Mouse (Mus musculus) cortical plate, adult 2 months (tissue): ENCODE measurements around the gene Ogfr. TPM values are rescaled to one million over a fixed set of nuclear protein-coding genes. Genes with fewer than 3 reads are reported as not detected.
A peak's percentile ranks its signal among the peaks of the same experiment; 100 is the strongest.

ENCODE experiments used
- H3K27ac ChIP-seq: fragments of 200-500 bp; 2 replicates; pipeline ENCODE4 v1.5.1; 2012; ENCODE audit warnings: low read length, control low read depth, inconsistent platforms; ENCODE audit not compliant: insufficient read depth
- H3K4me1 ChIP-seq: fragments of 200-500 bp; 2 replicates; pipeline ENCODE4 v1.6.1; 2011; ENCODE audit warnings: low read length; ENCODE audit not compliant: control insufficient read depth, insufficient read depth
- H3K4me3 ChIP-seq: fragments of 200-500 bp; 2 replicates; pipeline ENCODE4 v1.5.1; 2011; ENCODE audit warnings: mild to moderate bottlenecking, low read length, control low read depth; ENCODE audit not compliant: insufficient read depth
- CTCF ChIP-seq: fragments of 200-500 bp; IDR thresholded peaks from 2 replicates; pipeline ENCODE4 v1.5.1; 2011; ENCODE audit warnings: mild to moderate bottlenecking, control low read depth, low read length; ENCODE audit not compliant: insufficient read depth; ENCODE audit errors: extremely low read depth
- POLR2A ChIP-seq: fragments of 200-500 bp; IDR thresholded peaks from 2 replicates; pipeline ENCODE4 v1.6.1; 2011; ENCODE audit warnings: mild to moderate bottlenecking, low read length, control low read depth; ENCODE audit not compliant: insufficient read depth; ENCODE audit errors: extremely low read depth
- polyA plus RNA-seq: library from polyadenylated mRNA; depleted of rRNA; stranded (reverse); fragments of >200 nt; gene quantifications from 2 replicates; pipeline ENCODE4 v1.2.3, GENCODE M21; 2012; rRNA removed

The Ogfr gene
- polyA plus RNA-seq: 38.5 and 39.1 TPM in 2 replicates

DNA sequence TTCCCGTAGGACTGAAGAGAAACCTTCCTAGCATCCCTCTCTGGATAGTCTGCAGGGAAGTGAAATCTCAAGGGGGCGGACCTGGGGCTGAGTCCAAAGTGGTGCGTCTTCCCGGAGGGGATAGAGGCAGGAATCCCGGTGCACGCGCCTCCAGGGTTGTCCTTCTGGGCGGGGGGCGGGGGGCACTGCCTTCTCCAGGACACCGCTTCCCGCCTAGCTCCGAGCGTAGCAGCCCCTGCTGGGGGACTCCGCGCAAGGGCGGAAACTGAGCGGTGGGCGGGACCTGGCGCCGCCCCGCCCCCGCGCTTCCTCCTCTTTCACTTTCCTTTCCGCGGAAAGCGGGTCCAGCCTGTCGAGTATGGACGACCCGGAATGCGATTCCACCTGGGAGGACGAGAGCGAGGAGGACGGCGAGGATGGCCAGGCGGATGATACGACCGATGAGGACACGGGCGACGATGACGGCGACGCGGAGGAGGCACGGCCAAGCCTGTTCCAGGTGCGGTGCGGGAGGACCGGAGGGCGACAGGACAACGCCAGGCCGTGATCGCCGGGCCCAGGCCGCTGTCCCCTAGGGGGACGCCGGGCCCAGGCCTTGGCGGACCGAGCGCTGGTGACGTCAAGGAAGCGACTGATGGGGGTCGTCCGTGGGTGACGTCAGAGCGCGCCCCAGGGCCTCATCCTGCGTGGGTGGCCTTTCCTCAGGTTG, at the start of gene Ogfr:
TSS of gene Ogfr (plus strand) at position 123 of the 709 bp plus-strand sequence.
- Histone ChIP-seq H3K27ac (peak within 1 kb of the TSS; percentile 100), H3K4me1 (no peaks in the 10 kb centered on the region; the same call in 1 of the 2 replicates), H3K4me3 (peak within 1 kb of the TSS; percentile 98)
- no peak for TF ChIP-seq CTCF
- peak; percentile 65; the same call in 1 of the 2 replicates for TF ChIP-seq POLR2A

DNA sequence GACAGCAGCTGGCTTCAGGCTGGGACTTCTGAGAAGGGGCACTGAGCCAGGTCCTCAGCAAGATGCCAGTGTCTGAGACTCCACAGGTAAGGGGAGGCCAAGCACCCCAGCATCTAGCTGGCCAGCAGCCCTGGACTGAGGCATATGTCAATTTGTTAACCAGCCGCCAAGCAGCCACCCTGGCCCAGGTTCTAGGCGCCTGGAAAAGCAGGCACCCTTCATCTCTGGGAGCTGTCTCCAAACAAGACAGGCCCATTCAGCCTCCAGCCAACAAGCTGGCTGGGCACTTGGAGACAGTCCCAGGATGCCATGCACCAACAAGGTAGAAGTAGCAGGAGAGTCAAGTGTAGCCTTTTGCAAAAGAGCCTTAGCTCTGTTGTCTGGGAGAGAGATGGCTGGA, 45.4 kb upstream of the Ogfr start:
- no peak overlapping the region for H3K27ac ChIP-seq
- H3K4me3 ChIP-seq: no peak overlapping the region
- H3K4me1 ChIP-seq: peaks cover 2% of the 10 kb centered on the region; the same call in 1 of the 2 replicates
- TF ChIP-seq CTCF (no peak), POLR2A (no peak)

DNA sequence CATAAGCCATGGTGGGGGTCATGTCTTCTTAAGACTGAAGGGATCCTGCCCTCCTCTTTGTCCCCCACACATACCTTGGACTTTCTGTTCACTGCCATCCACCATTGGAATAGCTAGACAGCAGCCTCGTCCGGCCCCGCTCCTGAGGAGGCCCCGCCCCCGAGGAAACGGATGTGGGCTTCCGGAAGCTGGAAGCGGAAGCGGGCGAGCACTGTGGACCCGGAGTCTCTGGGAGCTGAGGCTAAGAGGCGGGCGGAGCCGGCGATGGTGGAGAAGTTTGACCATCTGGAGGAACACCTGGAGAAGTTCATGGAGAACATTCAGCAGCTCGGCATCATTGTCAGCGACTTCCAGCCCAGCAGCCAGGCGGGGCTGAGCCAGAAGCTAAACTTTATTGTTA, 44.0 kb upstream of the Ogfr start:
- H3K27ac ChIP-seq: no peak overlapping the region
- TF ChIP-seq CTCF (no peak), POLR2A (no peak)
- peaks cover 2% of the 10 kb centered on the region; the same call in 1 of the 2 replicates for H3K4me1 ChIP-seq
- no peak overlapping the region for H3K4me3 ChIP-seq

DNA sequence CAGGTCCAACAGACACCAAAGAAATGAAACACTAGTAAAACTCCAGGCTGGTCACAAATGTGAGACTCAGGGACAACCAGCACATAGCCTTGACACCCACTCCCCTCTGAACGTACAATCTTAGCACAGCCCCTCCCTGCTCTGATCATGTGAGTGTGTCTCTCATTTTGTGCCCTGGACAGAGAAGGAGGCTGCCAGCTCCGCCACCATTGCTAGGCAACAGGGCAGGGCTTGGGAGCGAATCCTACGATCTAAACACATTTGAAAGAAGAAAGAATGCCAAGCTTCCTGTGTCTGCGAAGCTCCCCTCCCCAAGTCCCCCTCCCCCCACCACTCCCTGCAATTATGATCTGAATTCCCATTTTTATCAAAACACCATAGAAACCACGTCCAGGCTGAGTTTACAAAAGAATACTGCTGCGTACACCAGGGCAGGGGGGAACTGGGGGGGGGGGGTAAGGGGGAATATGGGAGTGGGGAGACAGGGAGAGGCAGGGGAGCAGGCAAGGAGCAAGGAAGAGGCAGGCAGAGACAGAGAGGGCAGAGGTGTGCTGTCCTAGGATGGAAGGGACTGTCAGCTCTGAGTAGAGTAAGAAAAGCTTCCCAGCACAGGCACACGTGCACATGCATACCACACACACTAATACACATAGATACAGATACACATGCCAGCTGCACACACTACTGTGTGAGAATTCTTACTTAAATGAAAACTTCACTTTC, 41.5 kb upstream of the Ogfr start:
- TF ChIP-seq POLR2A (no peak), CTCF (no peak)
- H3K4me3 ChIP-seq: no peak overlapping the region
- H3K4me1 ChIP-seq: peaks cover 2% of the 10 kb centered on the region; the same call in 1 of the 2 replicates
- no peak overlapping the region for H3K27ac ChIP-seq

DNA sequence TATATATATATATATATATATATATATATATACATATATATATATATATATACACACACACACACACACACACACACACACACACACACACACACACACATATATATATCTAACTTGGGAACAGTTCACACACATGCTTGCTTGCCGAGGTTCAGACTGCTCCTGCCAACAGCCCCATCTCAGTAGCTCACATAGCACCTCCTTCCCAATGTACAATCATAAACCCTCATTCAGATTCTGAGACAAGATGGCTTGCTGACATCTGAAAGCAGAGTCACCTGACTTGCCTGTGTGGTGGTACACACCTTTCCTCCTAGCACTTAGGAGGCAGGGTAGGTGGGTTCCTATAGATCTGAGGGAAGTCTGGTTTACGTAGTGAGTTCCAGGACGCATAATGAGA, 36.7 kb upstream of the Ogfr start:
- H3K4me1 ChIP-seq: no peaks in the 10 kb centered on the region
- TF ChIP-seq POLR2A: no peak
- TF ChIP-seq CTCF: no peak
- no peak overlapping the region for H3K27ac ChIP-seq
- no peak overlapping the region for H3K4me3 ChIP-seq

DNA sequence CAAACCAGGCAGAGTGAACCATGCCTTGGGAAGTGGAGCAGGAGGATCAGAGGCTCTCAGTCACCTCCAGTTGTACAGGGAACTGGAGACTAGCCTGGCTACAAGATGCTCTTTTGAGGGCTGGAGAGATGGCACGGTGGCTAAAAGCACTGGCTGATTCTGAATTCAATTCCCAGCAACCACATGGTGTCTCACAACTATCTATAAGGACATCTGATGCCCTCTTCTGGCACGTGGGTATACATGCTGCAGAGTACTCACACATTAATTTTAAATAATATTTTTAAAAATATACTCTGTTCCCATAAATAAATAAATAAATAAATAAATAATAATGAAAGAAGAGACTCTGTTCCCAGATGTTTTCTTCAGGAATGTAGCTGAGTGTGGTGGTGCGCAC, 33.8 kb upstream of the Ogfr start:
- TF ChIP-seq CTCF (peak; percentile 25; the same call in 1 of the 2 replicates), POLR2A (no peak)

DNA sequence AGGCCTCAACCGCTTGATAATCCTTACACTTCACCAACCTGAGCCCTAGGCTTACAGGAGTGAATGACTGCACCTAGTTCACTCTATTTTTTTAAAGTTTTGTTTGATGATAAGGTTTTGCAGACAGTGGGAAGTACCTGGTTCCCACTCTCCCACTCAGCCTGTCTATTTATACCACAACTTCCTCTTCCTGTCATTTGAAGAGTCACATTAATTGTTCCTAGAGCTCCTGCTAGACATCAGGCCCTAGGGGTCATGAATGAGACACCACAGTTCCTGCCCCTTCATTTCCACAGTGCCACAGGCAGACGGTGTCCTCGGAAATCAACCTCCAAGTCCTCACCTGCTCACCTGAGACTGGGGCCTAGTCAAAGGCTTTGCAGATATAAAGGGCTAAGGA, 32.6 kb upstream of the Ogfr start:
- no peak for TF ChIP-seq CTCF
- TF ChIP-seq POLR2A: no peak
- no peaks in the 10 kb centered on the region for H3K4me1 ChIP-seq
- H3K27ac ChIP-seq: no peak overlapping the region
- H3K4me3 ChIP-seq: no peak overlapping the region

More for the DNA sequence above, 33.8 kb upstream of the Ogfr start:
- Histone ChIP-seq H3K4me1 (no peaks in the 10 kb centered on the region), H3K27ac (no peak overlapping the region), H3K4me3 (no peak overlapping the region)

DNA sequence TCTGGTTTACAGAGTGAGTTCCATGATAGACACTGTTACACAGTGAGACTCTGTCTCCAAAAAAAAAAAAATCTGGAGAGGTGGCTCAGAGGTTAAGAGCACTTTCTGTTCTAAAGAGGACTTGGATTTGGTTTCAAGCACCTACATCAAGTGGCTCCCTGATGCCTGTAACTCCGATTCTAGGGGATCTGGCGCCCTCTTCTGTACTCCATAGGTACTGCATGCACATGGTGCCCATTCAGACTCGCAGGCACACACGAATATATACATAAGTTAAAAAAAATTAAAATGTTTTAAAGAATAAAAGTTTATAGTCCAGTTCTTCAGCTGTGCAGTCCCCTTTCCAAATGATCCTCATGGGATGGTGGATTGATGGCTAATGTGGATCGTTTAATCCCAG, 28.8 kb upstream of the Ogfr start:
- H3K4me1 ChIP-seq: no peaks in the 10 kb centered on the region
- no peak overlapping the region for H3K4me3 ChIP-seq
- TF ChIP-seq CTCF (peak; percentile 49), POLR2A (no peak)
- no peak overlapping the region for H3K27ac ChIP-seq

DNA sequence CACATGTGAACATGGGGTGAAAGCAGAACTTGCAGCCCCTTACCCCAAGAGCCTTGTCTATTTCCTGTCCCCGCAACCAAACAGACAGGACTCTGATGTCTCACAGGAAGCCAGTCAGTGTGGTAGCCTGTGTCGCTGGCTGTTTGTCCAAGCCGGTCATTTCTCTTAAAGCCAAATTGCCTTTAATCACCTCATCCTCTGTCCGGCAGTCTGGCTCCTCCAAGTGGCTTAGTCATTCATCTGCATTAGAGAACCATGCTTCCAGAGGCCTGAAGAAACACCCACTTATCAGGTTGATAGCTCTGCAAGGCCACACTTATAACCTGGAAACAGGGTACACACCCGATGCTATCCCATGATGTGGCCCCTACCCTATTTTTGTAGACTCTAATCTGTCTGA, 26.9 kb upstream of the Ogfr start:
- TF ChIP-seq CTCF: peak; percentile 20; the same call in 1 of the 2 replicates
- TF ChIP-seq POLR2A: no peak
- no peak overlapping the region for H3K27ac ChIP-seq
- H3K4me1 ChIP-seq: no peaks in the 10 kb centered on the region
- no peak overlapping the region for H3K4me3 ChIP-seq

DNA sequence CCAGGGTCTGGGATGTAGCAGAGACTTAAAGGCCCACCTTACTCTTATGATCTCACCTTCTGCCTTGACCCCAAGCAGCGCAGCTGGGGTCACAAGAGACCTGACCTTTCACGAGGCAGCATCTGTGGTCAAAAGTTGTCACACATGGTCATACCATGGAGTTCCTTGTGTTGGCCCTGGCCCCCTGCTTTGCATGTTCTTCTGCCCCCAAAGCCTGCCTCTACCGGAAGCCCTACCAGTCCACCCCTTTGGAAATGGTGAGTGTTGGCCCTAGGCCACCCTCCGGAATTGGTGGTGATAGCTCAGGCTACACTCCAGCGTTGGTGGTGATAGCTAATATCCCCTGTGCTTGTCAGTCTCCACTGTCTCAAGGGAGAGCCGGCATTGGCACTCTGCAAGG, 25.7 kb upstream of the Ogfr start:
- H3K27ac ChIP-seq: no peak overlapping the region
- no peaks in the 10 kb centered on the region for H3K4me1 ChIP-seq
- no peak overlapping the region for H3K4me3 ChIP-seq
- TF ChIP-seq POLR2A (no peak), CTCF (no peak)
